Mouse (Mus musculus) thymus, postnatal 4 days (tissue): Measurements from ENCODE around the gene Usp12.
"Not testable (repeated sequence)": the region's sequence is repeated elsewhere in the genome, so short reads cannot be mapped to it uniquely, and the experiment has no call there.

Source experiments
- DNase-seq: peaks from one replicate; pipeline ENCODE4 v3.0.0; 2021

Gene Usp12

DNA sequence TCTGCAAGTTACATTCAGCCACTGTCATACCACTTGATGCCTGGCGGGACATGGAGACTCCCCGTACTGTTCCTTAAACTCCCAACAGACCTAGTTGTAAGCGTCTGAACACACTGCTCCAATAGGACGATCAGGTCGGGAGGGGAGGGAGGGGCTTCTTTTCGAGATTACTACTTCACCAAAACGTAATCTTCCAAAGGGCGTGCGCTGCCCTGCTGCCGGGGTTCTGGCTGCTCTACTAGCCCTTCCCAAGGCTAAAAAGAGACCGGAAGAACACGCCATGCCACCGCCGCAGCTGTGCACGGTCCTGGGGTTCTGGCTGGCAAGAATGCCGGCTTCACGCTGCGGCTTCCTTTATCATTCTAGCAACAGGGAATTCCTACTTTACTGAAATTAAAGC, 58.5 kb downstream of the Usp12 start:
- no peak for DNase-seq

- DNase-seq: not testable (repeated sequence)
Measured at GRCm38 (mm10) chr5:146735054-146735453, 59.8 kb downstream of the Usp12 start.

- no peak for DNase-seq
Measured at GRCm38 (mm10) chr5:146733888-146734640, 60.7 kb downstream of the Usp12 start.

DNA sequence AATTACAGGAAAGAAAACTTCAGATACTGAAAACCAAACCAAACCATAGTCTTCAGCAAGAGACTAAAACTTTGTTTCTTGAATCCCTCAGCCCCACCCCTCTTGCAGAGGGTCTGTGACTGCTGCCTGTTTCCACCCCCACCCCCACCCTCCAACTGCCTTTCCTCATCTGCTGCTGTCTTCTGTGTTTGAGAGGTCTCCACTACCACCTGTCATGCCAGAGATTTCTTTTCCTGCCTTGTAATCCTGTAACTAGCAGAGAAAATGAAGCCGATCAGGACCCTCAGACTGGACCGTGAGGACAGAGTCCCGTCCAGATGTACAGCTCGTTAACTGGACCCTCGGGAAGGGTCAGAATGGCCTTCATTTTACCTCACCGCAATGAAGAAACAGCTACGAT, 61.4 kb downstream of the Usp12 start:
- DNase-seq: no peak

GRCm38 (mm10) chr5:146727006-146727405, 67.8 kb downstream of the Usp12 start:
- DNase-seq: no peak

- DNase-seq: no peak
Measured at GRCm38 (mm10) chr5:146724956-146725355, 69.8 kb downstream of the Usp12 start.

GRCm38 (mm10) chr5:146723452-146723851, 71.4 kb downstream of the Usp12 start:
- no peak for DNase-seq

- DNase-seq: no peak
Measured at GRCm38 (mm10) chr5:146722226-146722625, 72.6 kb downstream of the Usp12 start.

- no peak for DNase-seq
Measured at GRCm38 (mm10) chr5:146719584-146720356, 75.0 kb downstream of the Usp12 start.

- no peak for DNase-seq
Measured at GRCm38 (mm10) chr5:146713836-146714235, 81.0 kb downstream of the Usp12 start.

- DNase-seq: no peak
Measured at GRCm38 (mm10) chr5:146713088-146713487, 81.7 kb downstream of the Usp12 start.

DNA sequence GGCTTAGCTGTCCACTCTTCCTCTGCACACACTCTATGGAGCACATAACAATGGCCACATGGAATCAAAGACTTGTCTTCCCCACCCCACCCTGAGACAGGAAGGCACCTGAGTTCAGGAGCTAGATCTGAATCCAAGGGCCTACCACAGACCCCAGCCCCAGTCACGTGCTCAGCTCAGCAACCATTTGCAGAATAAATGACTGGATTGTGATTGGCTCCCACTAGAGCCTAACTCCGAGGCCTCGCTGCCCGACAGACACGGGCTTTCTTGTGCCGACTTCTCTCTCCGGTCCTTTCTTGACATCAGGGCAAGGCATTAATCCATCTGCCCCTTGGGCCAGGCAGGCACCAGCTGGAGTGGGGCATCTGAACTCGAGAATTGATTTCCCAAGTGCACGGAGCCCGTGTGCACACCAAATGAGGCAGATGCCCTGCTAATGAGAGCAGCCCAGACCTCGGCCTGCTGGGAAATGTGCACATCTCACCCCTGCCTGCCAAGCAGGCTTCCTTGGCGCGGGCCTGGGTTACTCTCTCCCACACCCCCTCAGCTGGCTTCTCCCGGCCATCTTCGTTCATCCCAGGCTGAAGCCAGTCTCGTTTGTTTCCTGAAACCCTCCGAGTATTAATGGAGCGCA, 82.4 kb downstream of the Usp12 start:
- DNase-seq: no peak

DNA sequence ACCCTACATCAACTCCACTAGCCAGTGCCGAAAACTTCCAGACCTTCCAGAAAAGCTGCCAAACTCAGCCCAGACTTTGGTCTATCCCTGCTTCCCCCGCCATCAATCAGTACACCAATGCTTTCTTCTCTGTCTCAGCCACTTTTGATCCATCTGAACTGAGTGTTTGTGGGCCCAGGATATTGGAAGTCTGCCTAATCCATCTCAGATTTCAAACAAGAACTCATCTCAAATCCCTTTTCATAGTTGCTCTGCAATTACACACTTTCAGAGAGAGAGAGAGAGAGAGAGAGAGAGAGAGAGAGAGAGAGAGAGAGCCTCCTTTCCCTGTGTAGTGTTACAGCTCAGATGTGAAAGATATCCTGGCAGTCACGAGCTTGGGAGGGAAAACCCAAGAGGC, 85.4 kb downstream of the Usp12 start:
- no peak for DNase-seq

DNA sequence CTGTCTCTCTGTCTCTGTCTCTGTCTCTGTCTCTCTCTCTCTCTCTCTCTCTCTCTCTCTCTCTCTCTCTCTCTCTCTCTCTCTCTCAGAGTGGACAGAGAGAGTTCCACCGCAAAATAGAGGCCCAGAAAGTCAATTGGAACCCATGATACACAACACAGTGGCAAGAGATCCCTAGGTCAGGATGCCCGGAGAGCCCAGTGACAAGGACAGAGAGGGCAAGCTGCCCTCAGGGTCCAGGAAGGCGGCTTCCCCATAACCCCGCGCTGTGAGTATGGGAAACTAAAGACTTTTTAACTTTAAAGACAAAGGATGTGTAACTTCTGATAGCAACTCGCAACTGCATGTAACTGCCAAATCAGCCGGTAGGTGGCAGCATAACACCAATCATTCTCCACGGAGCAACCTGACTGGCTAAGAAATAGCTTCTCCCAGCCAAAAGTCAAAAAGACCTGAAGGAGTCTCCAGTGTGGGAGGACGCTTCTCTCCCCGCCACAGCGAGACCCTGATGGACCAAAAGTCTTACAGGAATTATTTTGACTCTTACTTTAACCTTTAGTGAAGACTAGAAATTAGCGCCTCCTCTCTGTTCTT, 88.9 kb downstream of the Usp12 start:
- peak; percentile 91 for DNase-seq

- DNase-seq: no peak
Measured at GRCm38 (mm10) chr5:146705411-146705810, 89.4 kb downstream of the Usp12 start.

DNA sequence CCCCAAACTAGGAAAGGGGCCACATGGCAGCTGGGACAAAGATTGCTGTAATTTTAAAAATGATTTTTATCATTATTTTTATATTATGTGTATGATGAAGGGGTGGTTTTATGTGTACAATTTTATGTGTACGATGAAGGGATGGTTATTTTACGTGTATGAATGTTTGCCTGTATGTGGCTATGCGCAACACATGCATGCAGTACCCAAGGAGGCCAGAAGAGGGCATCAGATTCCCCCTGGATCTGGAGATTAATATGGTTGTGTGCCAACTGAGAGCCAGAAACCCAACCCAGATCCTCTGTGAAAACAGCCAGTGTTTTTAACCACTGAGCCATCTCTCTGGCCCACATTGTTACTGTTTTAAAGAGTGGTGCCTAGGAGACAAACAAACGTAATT, 90.6 kb downstream of the Usp12 start:
- peak; percentile 24 for DNase-seq

GRCm38 (mm10) chr5:146703710-146704121, 91.1 kb downstream of the Usp12 start:
- DNase-seq: no peak

- DNase-seq: no peak
Measured at GRCm38 (mm10) chr5:146700099-146700498, 94.7 kb downstream of the Usp12 start.

- no peak for DNase-seq
Measured at GRCm38 (mm10) chr5:146699433-146700019, 95.3 kb downstream of the Usp12 start.

GRCm38 (mm10) chr5:146695543-146695942, 99.3 kb downstream of the Usp12 start:
- no peak for DNase-seq

GRCm38 (mm10) chr5:146692976-146693361, 101.8 kb downstream of the Usp12 start:
- no peak for DNase-seq

DNA sequence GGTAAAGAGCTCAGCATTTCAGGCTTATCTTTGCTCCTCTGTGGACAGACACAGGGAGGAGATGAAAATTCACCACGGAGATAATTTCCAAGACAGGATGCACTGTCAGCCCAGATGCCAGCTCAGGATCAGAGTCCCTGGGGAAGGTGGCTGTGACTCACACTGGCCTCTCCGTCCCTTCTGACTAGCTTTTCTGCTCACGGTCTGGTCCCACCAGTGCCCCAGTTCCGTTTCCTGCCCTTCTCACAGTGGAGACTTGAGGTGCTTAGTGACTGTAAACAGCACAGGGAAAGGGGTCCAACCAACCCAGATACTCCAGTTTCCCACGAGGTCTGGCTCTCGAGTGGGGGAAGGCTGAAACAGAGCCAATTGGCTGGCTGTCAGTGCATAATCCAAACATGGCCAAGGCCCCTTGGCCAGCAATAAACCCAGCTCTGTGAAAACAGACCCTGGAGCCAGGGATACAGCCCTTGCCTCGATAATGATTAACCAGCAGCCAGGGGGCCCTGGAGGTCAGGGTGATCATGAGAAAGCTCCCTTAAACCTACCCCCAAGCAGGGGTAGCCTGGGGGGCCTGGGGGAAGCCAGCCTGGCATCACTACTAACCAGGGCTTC, 102.3 kb downstream of the Usp12 start:
- no peak for DNase-seq

DNA sequence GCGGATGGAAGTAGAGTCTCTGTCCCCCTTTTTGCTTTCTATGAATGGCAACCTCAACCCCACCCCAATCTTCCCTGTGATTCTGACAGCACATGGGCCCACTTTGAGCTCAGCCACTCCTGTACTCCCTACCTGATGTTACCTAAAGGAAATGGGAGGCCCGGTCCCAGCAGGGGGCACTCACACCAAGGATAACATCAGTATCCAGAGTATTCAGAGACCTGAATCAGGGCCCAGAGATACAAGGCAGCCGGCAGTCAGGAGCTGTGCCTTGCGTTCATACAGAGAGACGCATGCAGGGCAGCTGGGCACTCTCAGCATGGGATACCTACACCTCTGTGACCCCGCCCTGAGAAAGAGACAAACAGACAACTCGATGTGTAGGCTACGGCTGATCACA, 103.1 kb downstream of the Usp12 start:
- peak; percentile 29 for DNase-seq
